ENCODE assay signal across 7 mouse cellular contexts in genomic region chr5:30712002-30712390, GRCm38 (mm10). TPM values are rescaled to one million over a fixed set of nuclear protein-coding genes. Genes with fewer than 3 reads are reported as not detected.
A peak's percentile ranks its signal among the peaks of the same experiment; 100 is the strongest.
DNase-seq lines count a peak whose midpoint lies in the region; ATAC-seq and TF ChIP-seq lines count a peak whose summit lies in the region.

No protein-coding gene starts in this region.

- no peak for TF ChIP-seq POLR2A in lung, adult 2 months (IDR thresholded peaks at IDR 0.05; ENCODE audit: borderline replicate concordance, extremely low read depth, low read depth, low read length)

- peak overlapping the region; percentile 57 for H3K4me3 ChIP-seq in lung, adult 2 months (replicated peaks; ENCODE audit: extremely low read depth, low read depth, low read length)
- H3K4me3 ChIP-seq in embryonic facial prominence, embryonic 15.5 days (replicated peaks), result peak overlapping the region; percentile 51
- peak overlapping the region; percentile 49 for H3K4me3 ChIP-seq in intestine, postnatal 0 days (ENCODE audit: low read depth, low read length)
- peak overlapping the region; percentile 75 for H3K4me3 ChIP-seq in neural tube, embryonic 15.5 days (replicated peaks)

- peaks cover 9% of the 10 kb centered on the region for H3K4me1 ChIP-seq in lung, adult 2 months (ENCODE audit: control insufficient read depth, insufficient read depth, low read length)
- peaks cover 27% of the 10 kb centered on the region for H3K4me1 ChIP-seq in embryonic facial prominence, embryonic 15.5 days
- peaks cover 8% of the 10 kb centered on the region; the same call in 1 of the 2 replicates for H3K4me1 ChIP-seq in intestine, postnatal 0 days (replicated peaks; ENCODE audit: control insufficient read depth, insufficient read depth, low read length)
- H3K4me1 ChIP-seq in neural tube, embryonic 15.5 days, result peaks cover 44% of the 10 kb centered on the region

- peak overlapping the region; percentile 90 for H3K4me2 ChIP-seq in embryonic facial prominence, embryonic 15.5 days (replicated peaks)
- peak overlapping the region; percentile 82 for H3K4me2 ChIP-seq in intestine, postnatal 0 days (replicated peaks; ENCODE audit: low read depth)
- peak overlapping the region; percentile 85 for H3K4me2 ChIP-seq in neural tube, embryonic 15.5 days

- ATAC-seq in embryonic facial prominence, embryonic 15.5 days (ENCODE audit: insufficient number of reproducible peaks, low FRiP score, low TSS enrichment, low read depth), result no peak
- ATAC-seq in intestine, postnatal 0 days, result 0 out of 2 replicates have a peak, but pooled peaks have one; percentile 10
- ATAC-seq in neural tube, embryonic 15.5 days (ENCODE audit: low FRiP score), result peak; percentile 40

- no peaks in the 10 kb centered on the region for H3K9me3 ChIP-seq in embryonic facial prominence, embryonic 15.5 days (replicated peaks)
- no peaks in the 10 kb centered on the region for H3K9me3 ChIP-seq in intestine, postnatal 0 days (ENCODE audit: control insufficient read depth)
- no peaks in the 10 kb centered on the region for H3K9me3 ChIP-seq in neural tube, embryonic 15.5 days (replicated peaks)

- DNase-seq in lung, adult 2 months, result no peak
- DNase-seq in lung, postnatal 36 days, result no peak
- DNase-seq in adrenal gland, adult 8-10 months, result no peak
- DNase-seq in cerebellum, postnatal 10 days, result no peak

- H3K9ac ChIP-seq in embryonic facial prominence, embryonic 15.5 days, result 0 out of 2 replicates have a peak overlapping the region, but pooled peaks have one; percentile 18
- peak overlapping the region; percentile 26; the same call in 1 of the 2 replicates for H3K9ac ChIP-seq in intestine, postnatal 0 days (ENCODE audit: low read depth, low read length)
- H3K9ac ChIP-seq in neural tube, embryonic 15.5 days (replicated peaks), result peak overlapping the region; percentile 86

- peaks cover 61% of the 10 kb centered on the region for H3K27me3 ChIP-seq in embryonic facial prominence, embryonic 15.5 days
- H3K27me3 ChIP-seq in intestine, postnatal 0 days (replicated peaks; ENCODE audit: control insufficient read depth, insufficient read depth, low read length), result peaks cover 52% of the 10 kb centered on the region
- H3K27me3 ChIP-seq in neural tube, embryonic 15.5 days (replicated peaks), result no peaks in the 10 kb centered on the region

- TF ChIP-seq CTCF in lung, adult 2 months (IDR thresholded peaks at IDR 0.05; ENCODE audit: insufficient read depth, low read length), result no peak
- no peak for TF ChIP-seq CTCF in intestine, postnatal 0 days (IDR thresholded peaks at IDR 0.05; ENCODE audit: low read depth)

- no peak overlapping the region for H3K27ac ChIP-seq in embryonic facial prominence, embryonic 15.5 days (replicated peaks)
- no peak overlapping the region for H3K27ac ChIP-seq in intestine, postnatal 0 days (ENCODE audit: low read depth, low read length)
- peak overlapping the region; percentile 94 for H3K27ac ChIP-seq in neural tube, embryonic 15.5 days (replicated peaks)

- no peaks in the 10 kb centered on the region for H3K36me3 ChIP-seq in embryonic facial prominence, embryonic 15.5 days
- no peaks in the 10 kb centered on the region for H3K36me3 ChIP-seq in intestine, postnatal 0 days (ENCODE audit: control insufficient read depth, insufficient read depth)
- H3K36me3 ChIP-seq in neural tube, embryonic 15.5 days, result peaks cover 3% of the 10 kb centered on the region; the same call in 1 of the 2 replicates

- 1% methylated on average over 14 of the region's 14 CpGs for WGBS in lung, adult 2 months
- WGBS in embryonic facial prominence, embryonic 15.5 days, result under 1% methylated on average over 14 of the region's 14 CpGs
- under 1% methylated on average over 14 of the region's 14 CpGs for WGBS in intestine, postnatal 0 days
- WGBS in neural tube, embryonic 15.5 days, result under 1% methylated on average over 14 of the region's 14 CpGs

RNA-seq across cellular contexts. Expression of gene Dpysl5, which starts 0.6 kb away (rescaled TPM):
- polyA plus RNA-seq in lung, adult 2 months (2012; rRNA removed), result 5.6 and 7.9 TPM in 2 replicates
- 9.8 and 13.9 TPM in 2 replicates for polyA plus RNA-seq in embryonic facial prominence, embryonic 15.5 days (2015; fragmentation: Nextera tagmentation; extraction: Ambion mirVana)
- 2.7 and 3.0 TPM in 2 replicates for polyA plus RNA-seq in intestine, postnatal 0 days (2015; fragmentation: Nextera tagmentation; extraction: Ambion mirVana)
- polyA plus RNA-seq in neural tube, embryonic 15.5 days (2015; fragmentation: Nextera tagmentation; extraction: Ambion mirVana), result 152 and 175 TPM in 2 replicates
- total RNA-seq in adrenal gland, adult 8-10 months (2022), result 1 to 10 TPM; 1.5 to 4.0 (median 2.7) TPM

RNA-seq across cellular contexts. Expression of gene Cenpa, which starts 45.4 kb away (rescaled TPM):
- polyA plus RNA-seq in lung, adult 2 months (2012; rRNA removed), result 12.2 and 13.8 TPM in 2 replicates
- 216 and 218 TPM in 2 replicates for polyA plus RNA-seq in embryonic facial prominence, embryonic 15.5 days (2015; fragmentation: Nextera tagmentation; extraction: Ambion mirVana)
- polyA plus RNA-seq in intestine, postnatal 0 days (2015; fragmentation: Nextera tagmentation; extraction: Ambion mirVana), result 62.0 and 79.2 TPM in 2 replicates
- 33.0 and 73.4 TPM in 2 replicates for polyA plus RNA-seq in neural tube, embryonic 15.5 days (2015; fragmentation: Nextera tagmentation; extraction: Ambion mirVana)
- total RNA-seq in adrenal gland, adult 8-10 months (2022), result 10 to 100 TPM in 2 of 4 experiments, 1 to 10 TPM in 2; 4.3 to 11.4 (median 8.5) TPM

Comparison
In these comparisons a context has a peak if more than half of its experiments do, and no peak if none do; other contexts are left out.
1. H3K9ac ChIP-seq: peak in every context shown above with its lines; median percentile 86 in neural tube, embryonic 15.5 days; 26 in intestine, postnatal 0 days; 18 in embryonic facial prominence, embryonic 15.5 days.
2. RNA of gene Dpysl5, which starts 0.6 kb away (polyA plus RNA-seq): 152 to 175 TPM in neural tube, embryonic 15.5 days; 9.8 to 13.9 TPM in embryonic facial prominence, embryonic 15.5 days, 5.6 to 7.9 TPM in lung, adult 2 months and 2.7 to 3.0 TPM in intestine, postnatal 0 days; every median in the first group is over 10 times any median in the second.
3. Peak in every context shown above with its lines, with median percentiles within 50 percentile points of each other: H3K4me3 ChIP-seq and H3K4me2 ChIP-seq.